Mouse (Mus musculus) cerebellum, adult 11 months (tissue): Measurements from ENCODE around the gene Nadk2.

Experiments used
- DNase-seq: peaks from one replicate; pipeline ENCODE4 v3.0.0; 2022

Gene Nadk2

DNA sequence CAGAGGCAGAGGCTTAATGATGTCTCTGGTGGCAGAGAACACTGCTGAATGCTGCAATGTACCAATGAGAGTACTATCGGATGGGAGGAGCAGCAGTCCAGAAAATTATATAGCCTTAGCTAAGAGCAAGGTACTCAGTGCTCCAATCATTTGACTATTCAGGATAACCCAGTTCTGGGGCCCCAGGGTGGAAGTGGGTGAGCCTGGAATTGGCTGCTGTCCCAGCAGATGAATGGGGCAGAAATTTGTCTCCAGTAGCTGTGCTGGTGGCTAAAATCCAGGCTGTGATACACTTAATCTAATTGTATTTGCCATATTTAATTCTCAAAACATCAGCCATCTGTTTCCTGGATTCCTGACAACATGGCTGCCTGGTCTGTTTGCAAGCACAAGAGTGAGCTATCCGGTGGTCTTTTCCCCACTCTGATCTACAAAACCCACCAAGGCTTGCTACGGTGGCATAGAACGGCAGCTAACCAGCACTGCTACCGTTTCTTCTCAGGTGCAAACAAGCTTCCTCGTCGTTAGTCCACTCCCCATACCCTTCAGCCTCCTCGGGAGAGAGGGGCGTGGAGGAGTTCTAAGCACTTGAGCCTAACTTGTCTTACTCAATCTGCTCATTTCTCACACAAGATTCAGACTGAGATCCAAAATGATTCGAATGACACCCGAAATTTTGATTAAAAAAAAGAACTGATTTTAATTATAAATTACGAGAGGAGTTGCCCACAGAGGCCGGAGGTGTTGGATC lies 61.8 kb downstream of the Nadk2 start:
- DNase-seq = peak; percentile 30

DNA sequence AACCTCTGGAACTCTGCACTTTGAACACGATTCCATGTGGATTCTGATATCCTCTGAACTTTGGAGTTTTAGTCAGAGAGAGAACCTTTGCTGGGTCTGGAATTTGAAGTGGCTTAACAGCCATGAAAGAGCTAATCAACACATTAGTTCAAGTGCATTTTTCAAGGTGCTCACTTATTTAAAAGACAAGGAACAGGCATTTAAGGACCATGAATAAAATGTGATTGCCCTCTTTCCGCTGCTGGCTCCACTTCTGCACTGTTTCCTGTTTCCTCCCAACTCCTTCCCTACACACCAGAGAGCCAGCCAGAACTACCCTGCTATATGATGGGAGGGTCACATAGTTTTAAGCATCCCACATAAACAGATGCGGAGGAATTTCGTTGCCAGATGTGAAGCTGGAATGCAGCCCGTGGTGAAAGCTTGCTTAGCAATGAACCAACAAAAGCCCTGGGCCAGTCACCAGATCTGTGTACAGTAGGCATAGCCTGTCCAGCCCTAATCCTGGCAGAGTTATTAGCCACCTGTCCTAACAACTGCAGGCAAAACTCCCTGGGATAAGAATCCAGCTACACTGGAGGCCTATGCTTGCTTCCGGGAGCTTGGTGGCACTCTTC lies 63.9 kb downstream of the Nadk2 start:
- no peak for DNase-seq

DNA sequence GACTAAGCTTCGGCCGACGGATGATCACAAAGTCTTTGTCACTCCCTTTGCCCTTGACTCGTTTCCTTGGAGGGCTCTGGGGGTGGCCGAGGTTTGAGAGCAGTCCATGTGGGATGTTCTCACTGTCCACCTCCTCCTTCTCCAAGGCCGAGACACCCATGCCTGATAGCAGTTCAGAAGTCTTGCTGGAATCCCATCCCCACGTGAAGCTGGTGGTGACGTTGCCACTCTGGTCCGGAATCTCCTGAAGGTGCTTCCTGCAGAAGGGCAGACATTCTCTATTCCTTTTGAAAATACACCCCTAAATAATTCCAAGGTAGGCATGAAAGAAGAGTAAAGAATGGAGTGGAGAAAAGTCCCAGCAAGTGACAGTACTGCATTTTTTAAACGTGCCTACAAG lies 68.4 kb downstream of the Nadk2 start:
- peak; percentile 25 for DNase-seq

DNA sequence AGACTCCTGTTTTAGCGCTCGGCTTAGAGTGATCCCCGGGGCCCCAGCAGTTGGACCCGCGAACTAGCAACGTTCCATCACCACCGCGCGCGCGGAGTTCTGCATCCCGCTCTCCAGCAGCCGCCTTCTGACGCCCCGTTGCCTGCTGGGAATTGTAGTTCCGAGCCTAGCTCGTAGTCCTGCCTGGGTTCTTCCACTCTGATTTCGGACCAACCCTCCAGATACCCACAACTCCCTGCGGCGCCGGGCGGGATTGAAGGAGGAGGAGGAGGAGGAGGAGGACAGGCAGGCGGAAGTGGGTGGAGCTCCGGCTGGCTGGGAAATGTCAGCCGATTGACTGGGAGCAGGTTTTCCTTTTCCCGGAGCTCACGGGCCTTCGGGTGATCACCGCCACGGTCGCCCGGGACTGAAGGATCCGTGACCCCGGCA lies 69.2 kb downstream of the Nadk2 start, which contains the start of gene Lmbrd2:
Lmbrd2 (plus strand) TSS at position 299 of the 429 bp plus-strand sequence.
- DNase-seq = peak; percentile 95

DNA sequence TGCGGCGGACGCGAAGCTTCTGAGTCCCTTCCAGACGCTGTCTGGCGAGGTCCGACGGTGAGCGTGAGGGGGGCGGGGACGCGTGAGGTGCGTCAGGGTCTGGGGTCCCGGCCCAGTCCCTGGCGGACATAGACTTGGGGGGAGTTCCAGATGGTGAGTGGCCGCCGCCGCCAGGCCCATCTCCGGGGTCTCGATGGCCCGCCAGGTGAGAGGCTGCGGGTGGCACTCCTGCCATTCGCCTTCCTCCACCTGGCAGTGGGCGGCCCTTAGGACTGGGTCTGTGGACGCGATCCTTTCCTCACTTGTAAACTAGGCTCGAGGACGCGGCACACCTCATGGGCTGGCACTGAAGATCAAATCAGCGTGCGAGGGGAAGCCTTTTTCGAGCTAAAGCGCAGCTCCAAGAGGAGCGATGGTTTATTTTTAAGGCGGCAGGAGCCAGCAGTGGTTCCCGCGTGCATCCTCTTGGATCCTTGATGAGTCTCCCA lies 69.7 kb downstream of the Nadk2 start:
- DNase-seq = no peak

DNA sequence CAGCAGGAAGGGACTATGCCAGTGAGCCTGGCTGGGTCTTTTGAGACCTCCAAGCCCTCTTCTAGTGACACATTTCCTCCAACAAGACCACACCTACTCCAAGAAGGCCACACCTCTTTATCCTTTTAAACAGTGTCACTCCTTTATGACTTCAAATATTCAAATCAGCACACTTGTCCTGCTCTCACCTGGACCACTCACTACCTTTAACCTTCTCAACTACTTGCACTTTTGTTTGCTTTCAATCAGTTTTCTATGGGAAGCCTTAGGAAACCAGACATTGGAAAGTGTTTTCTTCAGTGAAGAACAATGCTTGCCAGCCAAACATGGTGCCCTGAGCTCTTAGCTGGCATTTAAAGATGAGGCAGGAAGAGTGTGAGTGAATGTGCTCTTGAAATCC lies 84.3 kb downstream of the Nadk2 start, which contains the start of gene Skp2:
Skp2 (minus strand) TSS at position 101 of the 400 bp plus-strand sequence.
- no peak for DNase-seq
